Mouse (Mus musculus): ENCODE results near the gene Ifi205.
"Not testable (repeated sequence)": the region's sequence is repeated elsewhere in the genome, so short reads cannot be mapped to it uniquely, and the experiment has no call there.

Ifi205 gene

DNA sequence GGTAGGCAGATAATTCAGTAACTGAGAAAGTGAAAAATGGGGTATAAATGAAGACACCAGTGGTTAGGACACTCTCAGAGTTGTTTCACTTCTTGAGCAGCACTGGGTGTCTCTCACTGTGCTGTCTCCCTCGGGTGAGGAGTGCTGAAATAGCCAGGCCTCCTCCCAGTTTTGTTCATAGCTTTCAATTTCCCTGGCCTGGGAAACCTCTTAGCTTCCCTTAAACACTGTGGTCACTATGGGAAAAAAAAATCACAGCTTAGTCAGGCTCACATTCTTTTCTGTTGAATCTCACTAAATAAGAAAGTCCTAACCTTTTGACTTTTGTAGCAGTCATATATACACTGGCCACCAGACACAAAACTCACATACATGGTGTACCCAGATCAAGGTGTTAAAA, at the start of gene Ifi205:
Gene Ifi205, minus strand, starts transcription at position 113 of the 400 bp plus-strand sequence.
- no peak for DNase-seq

DNA sequence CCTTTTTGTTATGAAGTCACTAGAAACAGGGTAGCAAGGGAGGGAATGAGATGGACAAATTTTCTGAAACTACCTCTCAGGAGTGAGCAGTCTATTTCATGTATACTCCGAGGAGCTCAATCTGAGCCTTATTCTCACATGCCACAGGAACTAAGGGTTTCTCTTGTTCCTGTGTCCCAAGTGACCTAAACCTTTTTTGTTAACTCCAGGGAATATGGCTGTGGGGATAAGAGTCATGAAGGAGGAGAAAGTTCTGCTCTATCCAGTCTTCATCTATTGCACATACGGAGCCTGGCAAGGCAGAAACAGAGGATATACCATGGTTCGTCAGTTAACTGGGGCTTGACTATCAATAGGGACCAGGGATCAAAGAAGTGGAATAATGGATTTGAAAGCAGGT, 34.7 kb upstream of the Ifi205 start, which contains the start of gene Olfr430:
Gene Olfr430, plus strand, starts transcription at position 301 of the 400 bp plus-strand sequence.
- no peak for DNase-seq

DNA sequence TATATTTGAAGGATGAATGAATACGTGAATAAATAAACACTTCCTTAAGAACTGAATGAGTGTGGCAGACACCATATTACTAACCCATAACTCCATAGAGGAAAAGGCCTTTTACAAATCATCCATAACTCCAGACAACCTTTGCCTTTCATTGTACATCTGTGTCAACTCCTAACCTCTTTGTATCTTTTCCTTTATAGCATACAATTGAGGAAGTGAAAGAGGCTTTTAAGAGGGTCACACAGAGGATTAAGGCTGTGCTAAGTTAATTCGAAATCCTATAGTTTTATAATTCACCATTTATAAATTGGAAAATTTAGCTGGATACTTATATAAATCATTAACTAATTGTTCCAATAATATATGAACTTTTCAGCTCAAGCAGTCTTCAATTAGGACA, 23.6 kb upstream of the Ifi205 start:
- DNase-seq = no peak

- no peak for DNase-seq
Measured at GRCm38 (mm10) chr1:174052981-174053380, 21.4 kb upstream of the Ifi205 start.

DNA sequence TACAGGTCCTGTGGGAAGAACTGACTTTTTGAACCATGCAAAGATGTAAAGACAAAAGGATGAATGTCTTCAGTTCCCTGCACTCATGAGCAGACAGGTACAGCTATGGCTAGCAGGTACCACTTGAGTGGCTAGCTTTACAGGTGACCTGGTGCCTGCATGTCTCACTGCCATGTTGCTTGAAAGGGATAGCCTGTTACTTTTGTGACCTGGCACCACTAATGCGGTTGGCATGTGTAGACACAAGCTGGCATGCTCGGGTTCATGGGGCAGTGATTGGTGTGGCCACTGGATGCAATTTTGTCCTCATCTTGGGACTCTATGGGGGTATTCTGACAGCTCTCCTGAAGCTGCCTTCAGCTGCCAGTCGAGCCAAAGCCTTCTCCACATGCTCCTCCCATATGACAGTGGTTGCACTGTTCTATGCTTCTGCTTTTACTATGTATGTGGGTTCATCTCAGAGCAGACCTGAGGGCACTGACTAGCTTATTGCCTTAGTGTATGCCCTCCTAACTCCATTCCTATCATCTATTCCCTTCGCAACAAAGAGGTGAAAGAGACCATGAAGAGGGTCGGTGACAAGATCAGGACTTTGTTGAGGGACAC, 20.4 kb upstream of the Ifi205 start:
- DNase-seq = no peak

GRCm38 (mm10) chr1:174051515-174051914, 19.9 kb upstream of the Ifi205 start:
- no peak for DNase-seq

DNA sequence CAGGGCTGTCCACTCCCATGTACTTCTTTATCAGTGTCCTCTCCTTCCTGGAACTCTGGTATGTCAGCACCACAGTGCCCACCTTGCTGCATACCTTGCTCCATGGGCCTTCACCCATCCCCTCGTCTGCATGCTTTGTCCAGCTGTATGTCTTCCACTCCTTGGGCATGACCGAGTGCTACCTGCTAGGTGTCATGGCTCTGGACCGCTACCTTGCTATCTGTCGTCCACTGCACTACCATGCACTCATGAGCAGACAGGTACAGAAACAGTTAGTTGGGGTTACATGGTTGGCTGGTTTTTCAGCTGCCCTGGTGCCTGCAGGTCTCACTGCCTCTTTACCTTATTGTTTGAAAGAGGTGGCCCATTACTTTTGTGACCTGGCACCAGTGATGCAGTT, 18.9 kb upstream of the Ifi205 start:
- no peak for DNase-seq

DNA sequence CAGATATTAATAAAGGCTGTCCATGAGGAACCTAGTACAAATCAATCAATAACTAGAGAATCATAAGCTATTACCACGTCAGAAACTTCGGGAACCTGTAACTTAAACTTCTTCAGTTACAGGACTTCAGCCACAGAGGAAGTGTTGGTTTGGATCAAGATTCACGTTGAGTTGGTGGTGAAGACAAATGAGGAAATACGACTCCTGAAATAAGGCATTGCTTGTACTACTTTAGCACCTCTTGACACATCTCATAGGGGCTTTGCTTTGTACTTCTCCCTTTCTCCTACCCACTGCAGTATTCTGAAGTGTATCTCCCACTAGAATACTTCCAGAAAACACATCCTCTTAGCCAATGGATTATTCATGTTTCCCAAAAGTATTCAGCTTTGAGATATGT, 17.7 kb upstream of the Ifi205 start:
- not testable (repeated sequence) for DNase-seq

GRCm38 (mm10) chr1:174048893-174049292, 17.3 kb upstream of the Ifi205 start, which contains the start of gene Olfr432:
Olfr432 (plus strand) TSS chr1:174049205.
- DNase-seq = no peak

DNA sequence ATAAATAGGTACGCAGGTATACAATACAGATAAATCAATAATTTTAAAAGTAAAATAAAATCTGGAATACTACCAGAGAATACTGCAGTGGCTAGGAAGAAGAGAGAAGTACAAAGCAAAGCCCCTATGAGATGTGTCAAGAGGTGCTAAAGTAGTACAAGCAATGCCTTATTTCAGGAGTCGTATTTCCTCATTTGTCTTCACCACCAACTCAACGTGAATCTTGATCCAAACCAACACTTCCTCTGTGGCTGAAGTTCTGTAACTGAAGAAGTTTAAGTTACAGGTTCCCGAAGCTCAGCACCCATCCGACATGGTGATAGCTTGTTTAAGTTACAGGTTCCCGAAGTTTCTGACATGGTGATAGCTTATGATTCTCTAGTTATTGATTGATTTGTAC, 16.6 kb upstream of the Ifi205 start:
- not testable (repeated sequence) for DNase-seq

GRCm38 (mm10) chr1:174044431-174044830, 12.8 kb upstream of the Ifi205 start:
- DNase-seq = no peak

GRCm38 (mm10) chr1:174042091-174042884, 10.7 kb upstream of the Ifi205 start:
- DNase-seq = peak in 1 of 2 experiments; percentile 18

DNA sequence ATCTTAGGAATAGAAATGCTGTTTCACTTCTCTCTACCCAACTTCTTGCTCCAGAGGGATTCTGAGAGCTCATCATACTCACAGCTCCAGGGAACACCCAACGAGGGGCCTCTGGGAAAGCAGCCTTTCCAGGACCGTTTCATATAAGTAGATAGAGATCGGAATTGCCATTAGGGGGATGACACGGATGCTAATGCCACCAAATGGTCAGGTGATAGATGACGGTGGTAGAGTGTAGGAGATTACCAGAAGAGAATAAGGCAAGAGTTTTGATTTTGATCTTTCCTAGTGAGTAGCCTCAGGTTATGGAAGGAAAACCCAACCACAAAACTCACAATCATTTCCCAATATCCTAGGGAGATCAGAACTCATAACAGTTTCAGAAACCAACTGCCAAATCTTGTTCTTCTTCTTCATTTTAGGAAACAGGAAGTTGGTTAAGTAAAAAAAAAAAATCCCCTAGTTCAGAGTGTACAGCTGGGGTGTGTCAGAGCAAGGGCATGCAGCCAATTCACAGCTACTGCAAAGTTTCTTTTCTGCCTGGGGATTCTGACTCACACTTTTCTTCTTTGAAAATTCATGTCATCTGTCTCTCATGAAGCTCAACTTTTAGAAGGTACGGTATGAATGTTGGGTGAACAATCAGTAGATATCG, 9.0 kb upstream of the Ifi205 start, which contains the start of gene Olfr433:
Gene Olfr433, plus strand, starts transcription at position 183 of the 655 bp plus-strand sequence.
- DNase-seq = peak; percentile 64 to 76

DNA sequence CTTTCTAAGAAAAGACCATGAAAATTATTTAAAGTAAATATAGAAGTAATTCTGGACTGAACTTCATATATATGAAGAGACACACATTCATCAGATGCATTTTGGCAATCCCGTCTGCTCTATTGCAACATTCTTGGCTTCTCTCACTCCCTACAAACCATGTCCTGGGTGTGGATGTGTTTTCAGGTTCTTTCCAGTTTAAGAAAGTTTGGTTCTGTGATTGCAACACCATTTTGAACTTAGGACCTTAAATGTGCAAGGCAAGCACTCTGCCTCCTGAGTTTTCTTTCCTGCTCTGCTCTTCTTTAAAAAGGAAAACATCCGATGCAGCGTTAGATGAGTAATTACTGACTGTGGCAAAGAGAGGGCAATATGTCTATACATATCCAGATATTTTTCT, 6.9 kb upstream of the Ifi205 start:
- no peak for DNase-seq

GRCm38 (mm10) chr1:174035841-174036240, 4.2 kb upstream of the Ifi205 start:
- DNase-seq = no peak

GRCm38 (mm10) chr1:174007050-174007449, 24.6 kb downstream of the Ifi205 start:
- not testable (repeated sequence) for DNase-seq

- not testable (repeated sequence) for DNase-seq
Measured at GRCm38 (mm10) chr1:174004352-174005109, 27.1 kb downstream of the Ifi205 start.

- DNase-seq = no peak
Measured at GRCm38 (mm10) chr1:173995003-173995402, 36.6 kb downstream of the Ifi205 start.

DNA sequence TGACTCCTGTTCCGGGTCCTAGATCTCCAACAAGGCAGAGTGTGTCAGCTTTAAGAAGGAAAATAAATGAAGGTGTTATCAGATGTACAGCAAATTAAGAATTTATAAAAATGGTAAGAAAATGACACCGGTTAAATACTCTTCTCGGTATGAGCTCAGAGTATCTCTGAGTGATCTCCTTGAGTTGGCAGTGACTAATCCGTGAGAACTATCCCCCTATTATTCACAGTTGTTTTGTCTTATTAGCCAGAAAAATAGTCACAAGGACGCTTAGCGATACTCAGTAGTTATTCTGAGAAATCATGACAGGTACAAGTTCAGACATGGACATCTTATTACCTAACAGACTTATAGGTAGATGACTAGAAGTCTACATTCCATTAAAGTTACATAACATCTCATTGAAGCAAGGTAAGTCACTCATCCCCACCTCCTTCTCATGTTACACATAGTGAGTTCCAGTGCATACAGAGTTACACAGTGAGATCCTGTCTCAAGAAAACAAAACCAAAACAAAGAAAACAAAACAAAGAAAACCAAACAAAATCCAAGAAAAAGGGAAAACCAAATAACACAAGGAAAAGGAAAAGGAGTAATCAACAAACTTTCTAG, 48.8 kb downstream of the Ifi205 start, which contains the start of gene Ifi202b:
Gene Ifi202b, minus strand, starts transcription at position 51 of the 612 bp plus-strand sequence.
- not testable (repeated sequence) for DNase-seq

DNA sequence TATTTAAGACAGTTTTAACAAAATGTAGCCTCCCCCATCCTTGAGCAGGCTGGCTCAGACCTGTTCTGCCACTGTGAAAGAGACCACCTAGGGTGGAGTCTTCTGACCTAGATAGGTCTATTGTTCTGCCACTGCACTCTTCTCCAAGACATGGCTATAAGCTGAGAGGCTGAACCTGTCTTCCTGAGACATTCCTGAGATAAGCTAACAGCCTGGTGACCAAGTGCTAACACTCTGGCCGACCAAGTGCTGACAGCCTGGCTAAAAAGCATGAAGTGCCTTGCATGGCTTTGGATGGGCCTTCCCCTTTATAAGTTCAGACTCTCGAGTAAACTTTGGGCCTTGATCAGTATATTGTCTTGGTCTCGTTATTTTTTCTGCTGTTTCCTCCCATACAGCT, 50.6 kb downstream of the Ifi205 start:
- not testable (repeated sequence) for DNase-seq

GRCm38 (mm10) chr1:173977622-173978021, 54.0 kb downstream of the Ifi205 start:
- no peak for DNase-seq

DNA sequence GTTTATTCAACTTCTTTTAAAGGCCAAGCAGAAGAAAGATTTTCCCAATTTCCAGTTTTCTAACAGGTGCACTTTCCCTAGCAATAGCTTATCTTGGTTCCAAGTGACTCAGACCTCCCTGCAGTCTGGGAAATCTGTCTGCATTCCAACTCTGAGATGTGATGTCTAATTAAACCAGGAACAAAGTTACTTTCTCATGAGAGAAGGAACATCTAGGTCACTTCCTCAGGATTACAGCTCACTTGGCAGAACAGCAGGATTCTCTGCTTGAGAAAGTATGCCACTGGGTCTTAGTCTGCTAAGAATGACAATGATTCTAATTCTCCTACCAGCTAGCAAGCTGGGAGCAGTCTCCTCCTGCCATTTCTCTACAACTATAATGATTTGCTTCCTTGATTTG, 58.5 kb downstream of the Ifi205 start:
- DNase-seq = no peak

Data from lung, postnatal 4 days (tissue).